Mouse (Mus musculus) neutrophil, adult 5-6 weeks (primary cell): ENCODE data around the gene Tmx2. TPM values are rescaled to one million over a fixed set of nuclear protein-coding genes. Genes with fewer than 3 reads are reported as not detected.

Experiments used
- total RNA-seq: library from RNA; stranded (forward); fragments of 200-1000 nt; gene quantifications from 2 replicates; pipeline ENCODE4 v1.2.3, GENCODE M21; 2017

The Tmx2 gene
- total RNA-seq, 1 experiment from 2014 or later = 20.1 TPM

Other genes with a start within 250 kb of the Tmx2 start
- 1.5 and 2.8 TPM in 2 replicates for gene Tfpi, start 202.4 kb downstream of the Tmx2 start, total RNA-seq
- gene Ctnnd1, start 28.4 kb downstream of the Tmx2 start, total RNA-seq = 2.1 and 4.2 TPM in 2 replicates
- gene Btbd18, start 20.1 kb downstream of the Tmx2 start, total RNA-seq = not detected in 2 replicates
- gene Selenoh, start 8.4 kb downstream of the Tmx2 start, total RNA-seq = 20.6 and 24.8 TPM in 2 replicates
- 0.12 TPM in 1 of 2 replicates, not detected in the other for gene Gm28635, start 1.1 kb downstream of the Tmx2 start, total RNA-seq
- 14.5 and 16.5 TPM in 2 replicates for gene Med19, start 738 bp downstream of the Tmx2 start, total RNA-seq
- 33.3 and 37.8 TPM in 2 replicates for gene Zdhhc5, start 36.0 kb upstream of the Tmx2 start, total RNA-seq
- 41.6 and 50.2 TPM in 2 replicates for gene Clp1, start 48.2 kb upstream of the Tmx2 start, total RNA-seq
- gene Ypel4, start 54.9 kb upstream of the Tmx2 start, total RNA-seq = 0.23 and 0.25 TPM in 2 replicates
- gene Gm19426, start 64.5 kb upstream of the Tmx2 start, total RNA-seq = not detected in 2 replicates
- not detected in 2 replicates for gene Serping1, start 96.3 kb upstream of the Tmx2 start, total RNA-seq
- gene Ube2l6, start 119.7 kb upstream of the Tmx2 start, total RNA-seq = 95.3 and 99.8 TPM in 2 replicates
- not detected in 2 replicates for gene Smtnl1, start 143.5 kb upstream of the Tmx2 start, total RNA-seq
- 10.0 and 10.3 TPM in 2 replicates for gene Timm10, start 147.9 kb upstream of the Tmx2 start, total RNA-seq
- 3.4 and 4.7 TPM in 2 replicates for gene Slc43a1, start 159.7 kb upstream of the Tmx2 start, total RNA-seq
- gene Rtn4rl2, start 207.6 kb upstream of the Tmx2 start, total RNA-seq = not detected in 2 replicates